Mouse (Mus musculus) spleen, postnatal 10 days (tissue): Measurements from ENCODE around the gene Cox7a1.

Experiments used
- DNase-seq, 2 experiments: peaks; one replicate each; pipeline ENCODE4 v3.0.0; 2021 to 2022; ENCODE audit warnings: low spot score in 2 of 2

Cox7a1 gene

GRCm38 (mm10) chr7:30220008-30220356 is 36.0 kb downstream of the Cox7a1 start:
- DNase-seq = no peak

DNA sequence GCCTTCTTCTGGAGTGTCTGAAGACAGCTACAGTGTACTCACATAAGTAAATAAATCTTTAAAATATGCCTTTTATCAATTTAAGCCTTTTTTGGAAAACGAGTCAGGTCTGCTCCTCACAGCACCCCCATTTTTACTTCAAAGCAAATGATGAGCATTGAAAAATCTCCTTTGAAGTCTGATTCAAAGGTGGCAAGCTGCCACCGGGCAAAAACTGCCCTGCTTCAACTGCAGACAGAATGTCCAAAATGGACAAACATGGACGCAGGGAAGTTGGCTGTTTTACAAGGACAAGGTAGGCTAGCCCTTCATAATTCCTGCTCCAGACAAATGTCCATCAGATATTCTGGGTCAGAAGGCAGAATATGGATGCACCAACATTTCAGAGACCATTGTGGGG is 37.5 kb downstream of the Cox7a1 start:
- DNase-seq = no peak

DNA sequence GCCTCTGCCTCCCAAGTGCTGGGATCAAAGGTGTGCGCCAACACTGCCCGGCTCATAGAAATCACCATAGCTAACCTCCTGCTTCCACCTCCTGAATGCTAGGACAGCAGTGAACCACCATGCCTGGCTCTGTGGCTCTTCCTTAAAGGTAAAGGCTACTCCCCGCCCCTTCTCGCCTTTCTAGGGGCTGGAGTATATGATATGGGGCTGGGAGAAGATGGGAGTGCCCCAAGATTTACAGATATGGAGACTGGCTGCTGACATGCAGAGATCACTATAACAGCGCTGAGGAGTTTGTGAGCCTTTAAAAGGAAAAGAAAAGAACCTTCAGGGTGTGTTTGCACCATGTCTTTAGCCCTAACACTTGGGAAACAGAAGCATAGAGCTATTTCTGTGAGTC is 38.3 kb downstream of the Cox7a1 start:
- no peak for DNase-seq

GRCm38 (mm10) chr7:30224206-30224605 is 40.3 kb downstream of the Cox7a1 start:
- DNase-seq = no peak

GRCm38 (mm10) chr7:30231328-30231668 is 47.4 kb downstream of the Cox7a1 start:
- DNase-seq = no peak

GRCm38 (mm10) chr7:30231669-30232454 is 47.9 kb downstream of the Cox7a1 start, which contains the start of the genes Polr2i and Tbcb:
Gene Polr2i (plus strand): TSS chr7:30231948.
Gene Tbcb (minus strand): TSS chr7:30232272.
- peak; percentile 92 to 96 for DNase-seq

DNA sequence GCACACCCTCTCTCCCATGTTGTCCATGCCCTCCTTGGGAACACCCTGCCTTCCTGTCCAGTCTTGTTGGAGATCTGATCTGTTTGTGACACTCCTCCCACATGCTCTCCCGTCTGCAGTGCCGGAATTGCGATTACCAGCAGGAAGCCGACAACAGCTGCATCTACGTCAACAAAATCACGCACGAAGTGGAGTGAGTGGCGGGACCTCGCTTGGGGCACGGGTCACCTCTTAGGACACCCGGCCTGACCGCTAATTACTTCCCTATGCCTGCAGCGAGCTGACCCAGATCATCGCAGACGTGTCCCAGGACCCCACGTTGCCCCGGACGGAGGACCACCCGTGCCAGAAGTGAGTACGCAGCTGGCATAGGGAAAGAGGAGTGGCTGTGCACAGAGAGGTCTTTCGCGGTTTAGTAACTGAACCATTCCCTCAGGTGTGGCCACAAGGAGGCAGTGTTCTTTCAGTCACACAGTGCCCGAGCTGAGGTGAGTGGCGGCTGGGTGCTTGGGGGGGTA is 48.7 kb downstream of the Cox7a1 start:
- DNase-seq = peak; percentile 59 to 80

DNA sequence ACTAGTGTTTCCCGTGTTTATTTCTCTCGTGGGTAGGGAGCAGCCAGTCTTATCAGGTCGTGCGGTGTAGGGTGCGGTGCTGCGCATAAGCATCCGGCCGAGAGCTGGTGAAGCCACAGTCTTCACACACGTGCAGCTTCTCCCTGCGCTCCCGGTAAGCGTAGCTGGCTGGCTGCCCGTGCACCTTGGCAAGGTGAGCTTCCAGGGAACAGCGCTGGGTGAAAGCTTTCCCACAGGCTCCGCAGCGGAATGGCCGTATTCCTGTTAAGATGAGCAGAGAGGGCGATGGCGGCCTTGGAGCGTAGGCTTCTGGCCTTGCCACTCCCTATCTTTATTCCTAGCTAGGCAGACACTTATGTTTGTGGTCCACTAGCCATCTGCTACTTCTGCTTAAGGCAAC is 49.4 kb downstream of the Cox7a1 start:
- no peak for DNase-seq

DNA sequence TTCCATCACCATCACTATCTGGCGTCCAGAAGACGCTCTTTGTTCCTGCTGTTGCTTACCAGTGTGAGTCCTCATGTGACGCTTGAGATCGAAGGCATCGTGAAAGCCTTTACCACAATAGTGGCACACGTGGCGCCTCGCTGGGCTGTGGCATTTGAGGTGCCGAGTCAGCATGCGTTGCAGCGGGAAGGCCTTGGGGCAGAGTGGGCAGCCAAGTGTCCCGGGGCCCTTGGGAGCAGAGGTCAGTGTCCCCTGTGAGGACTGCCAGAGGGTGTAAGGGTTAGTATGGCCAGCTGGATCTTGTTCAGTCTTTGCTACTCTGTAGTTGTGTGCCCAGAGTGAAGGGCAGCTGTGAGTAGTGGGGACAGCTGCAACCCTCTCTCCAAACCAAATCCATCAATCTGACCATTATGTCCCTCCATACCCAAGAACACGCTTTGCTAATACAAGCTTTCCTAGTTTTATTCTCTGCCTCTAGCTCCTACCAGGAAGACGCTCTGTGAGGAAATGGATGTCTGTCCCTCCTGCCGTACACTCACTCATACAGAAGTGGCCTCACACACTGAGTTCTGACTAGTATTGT is 50.4 kb downstream of the Cox7a1 start:
- DNase-seq = no peak

DNA sequence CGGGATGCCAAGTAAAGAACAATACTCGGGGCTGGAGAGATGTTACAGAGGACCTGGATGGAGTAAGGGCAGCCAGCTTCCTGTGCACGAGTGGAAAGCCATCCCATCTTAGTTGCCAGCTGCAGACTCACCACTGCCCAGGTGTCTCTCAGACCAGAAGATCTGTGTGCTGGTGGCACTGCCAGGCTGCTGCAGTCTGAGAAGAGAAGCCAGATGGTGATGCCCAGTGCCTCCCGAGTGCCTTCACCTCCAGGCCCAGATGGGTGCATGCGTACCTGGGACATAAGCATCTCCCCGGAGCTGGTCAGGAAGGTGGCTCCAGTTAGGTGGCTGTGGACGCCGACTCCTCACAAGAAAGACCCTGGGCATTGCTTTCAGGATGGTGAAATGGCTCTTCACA is 51.1 kb downstream of the Cox7a1 start:
- no peak for DNase-seq

- DNase-seq = no peak
These were observed 51.7 kb downstream of the Cox7a1 start, which contains the start of gene Ovol3 for GRCm38 (mm10) chr7:30235625-30236024. Gene Ovol3 (minus strand): TSS chr7:30235725.
